19 mouse cellular contexts compared by ENCODE assay signal in the genomic region with DNA sequence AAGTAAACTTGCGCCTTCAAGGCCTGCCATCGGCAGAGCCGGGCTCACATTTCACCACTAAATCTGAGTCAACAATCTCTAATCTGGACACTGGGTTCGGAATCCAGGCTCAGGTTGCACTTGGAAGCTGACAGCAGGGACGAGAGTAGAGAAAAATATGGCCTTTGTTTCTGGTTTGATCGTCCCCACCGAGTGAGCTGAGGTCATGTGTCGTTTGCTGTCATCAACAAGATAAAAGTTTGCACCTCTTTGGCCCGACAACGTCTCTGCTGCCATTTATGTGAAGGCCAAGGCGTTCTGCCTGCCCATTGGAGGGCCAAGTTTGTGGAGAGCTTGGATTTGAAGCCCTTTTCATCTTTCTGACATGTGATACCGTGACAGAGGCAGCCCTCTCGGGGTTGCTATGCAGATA.
DNase-seq lines count a peak whose midpoint lies in the region; ATAC-seq lines count a peak whose summit lies in the region.
"Had no signal": no experiment of that assay in that cellular context is flagged by ENCODE, and none has a peak within 500 bp of the region (broad histone marks: within the 10 kb centered on the region; RNA-seq: fewer than 3 reads in every experiment).

No protein-coding gene starts in this region.

- peak; percentile 50 for ATAC-seq in kidney, embryonic 14.5 days (ENCODE audit: low FRiP score, low TSS enrichment)
- ATAC-seq in embryonic facial prominence, embryonic 15.5 days (ENCODE audit: insufficient number of reproducible peaks, low FRiP score, low TSS enrichment, low read depth), result no peak
- no peak for ATAC-seq in limb, embryonic 15.5 days (ENCODE audit: insufficient number of reproducible peaks, low FRiP score, low TSS enrichment, low read depth)
- ATAC-seq: forebrain, embryonic 13.5 days; intestine, postnatal 0 days had no signal

- peak overlapping the region; percentile 67; the same call in 1 of the 2 replicates for H3K27ac ChIP-seq in kidney, embryonic 14.5 days (ENCODE audit: low read depth, low read length)
- peak overlapping the region; percentile 51 for H3K27ac ChIP-seq in embryonic facial prominence, embryonic 15.5 days (replicated peaks)
- peak overlapping the region; percentile 24; the same call in 1 of the 2 replicates for H3K27ac ChIP-seq in limb, embryonic 15.5 days
- H3K27ac ChIP-seq: forebrain, embryonic 13.5 days; lung, embryonic 15.5 days; stomach, postnatal 0 days had no signal

- DNase-seq in kidney, adult 11 months, result no peak
- peak; percentile 57 for DNase-seq in embryo, embryonic 9.5 days (ENCODE audit: extremely low spot score)
- DNase-seq in layer of hippocampus, adult 11-12 months (ENCODE audit: low spot score), result no peak
- DNase-seq in T-cell, adult 2 months (ENCODE audit: low spot score), result no peak
- DNase-seq: cerebellum, postnatal 25 days; heart, adult 18-20 months; heart, postnatal 10 days; liver; spleen, adult 18-20 months; thymus, postnatal 4 days had no signal

- H3K4me1 ChIP-seq in kidney, embryonic 14.5 days (ENCODE audit: control insufficient read depth, insufficient read depth, low read length), result peaks cover 25% of the 10 kb centered on the region
- peaks cover 25% of the 10 kb centered on the region for H3K4me1 ChIP-seq in embryonic facial prominence, embryonic 15.5 days
- H3K4me1 ChIP-seq in limb, embryonic 15.5 days, result peaks cover 26% of the 10 kb centered on the region

- no peaks in the 10 kb centered on the region for H3K36me3 ChIP-seq in kidney, embryonic 14.5 days (ENCODE audit: control insufficient read depth, insufficient read depth, low read length)
- H3K36me3 ChIP-seq in embryonic facial prominence, embryonic 15.5 days, result no peaks in the 10 kb centered on the region
- H3K36me3 ChIP-seq in limb, embryonic 15.5 days, result no peaks in the 10 kb centered on the region
- H3K36me3 ChIP-seq: lung, embryonic 15.5 days had no signal

- H3K4me2 ChIP-seq in kidney, embryonic 14.5 days (replicated peaks; ENCODE audit: low read depth, low read length), result no peak overlapping the region
- H3K4me2 ChIP-seq in embryonic facial prominence, embryonic 15.5 days (replicated peaks), result no peak overlapping the region
- H3K4me2 ChIP-seq in limb, embryonic 15.5 days, result no peak overlapping the region
- H3K4me2 ChIP-seq: forebrain, embryonic 13.5 days; midbrain, embryonic 11.5 days had no signal

- no peaks in the 10 kb centered on the region for H3K9me3 ChIP-seq in kidney, embryonic 14.5 days (ENCODE audit: control insufficient read depth, low read length)
- H3K9me3 ChIP-seq in embryonic facial prominence, embryonic 15.5 days (replicated peaks), result no peaks in the 10 kb centered on the region
- H3K9me3 ChIP-seq in limb, embryonic 15.5 days, result no peaks in the 10 kb centered on the region
- H3K9me3 ChIP-seq: forebrain, embryonic 13.5 days; lung, embryonic 15.5 days had no signal

- no peak overlapping the region for H3K9ac ChIP-seq in kidney, embryonic 14.5 days (ENCODE audit: low read depth, low read length)
- no peak overlapping the region for H3K9ac ChIP-seq in embryonic facial prominence, embryonic 15.5 days
- H3K9ac ChIP-seq in limb, embryonic 15.5 days, result no peak overlapping the region
- H3K9ac ChIP-seq: forebrain, embryonic 13.5 days; lung, embryonic 15.5 days had no signal

- 0 out of 2 replicates have a peak, but pooled peaks cover 2% of the 10 kb centered on the region for H3K27me3 ChIP-seq in kidney, embryonic 14.5 days (ENCODE audit: control insufficient read depth, insufficient read depth, low read length)
- no peaks in the 10 kb centered on the region for H3K27me3 ChIP-seq in embryonic facial prominence, embryonic 15.5 days
- H3K27me3 ChIP-seq in limb, embryonic 15.5 days, result peaks cover 27% of the 10 kb centered on the region
- H3K27me3 ChIP-seq: CH12.LX; forebrain, embryonic 13.5 days had no signal

- 7% methylated on average over 13 of the region's 13 CpGs for WGBS in kidney, embryonic 14.5 days
- WGBS in embryonic facial prominence, embryonic 15.5 days, result 17% methylated on average over 13 of the region's 13 CpGs
- 28% methylated on average over 13 of the region's 13 CpGs for WGBS in limb, embryonic 15.5 days

- H3K4me3 ChIP-seq in kidney, embryonic 14.5 days (ENCODE audit: low read length), result no peak overlapping the region
- no peak overlapping the region for H3K4me3 ChIP-seq in embryonic facial prominence, embryonic 15.5 days (replicated peaks)
- H3K4me3 ChIP-seq in limb, embryonic 15.5 days, result no peak overlapping the region
- H3K4me3 ChIP-seq: forebrain, embryonic 13.5 days; lung, embryonic 15.5 days had no signal
